Mouse (Mus musculus): ENCODE data around the gene Gatad2b. TPM values are rescaled to one million over a fixed set of nuclear protein-coding genes. Genes with fewer than 3 reads are reported as not detected.

Gatad2b gene
- polyA plus RNA-seq, 1 experiment from 2014 or later: 8.5 TPM

- peak overlapping the region; percentile 85 for H3K4me2 ChIP-seq
- peak overlapping the region; percentile 87 for H3K4me3 ChIP-seq
- H3K27me3 ChIP-seq (replicated peaks): no peaks in the 10 kb centered on the region
- peaks cover 48% of the 10 kb centered on the region for H3K36me3 ChIP-seq
- peak overlapping the region; percentile 91 for H3K27ac ChIP-seq (ENCODE audit: poor library complexity, severe bottlenecking)
- 1% methylated on average over 41 of the region's 41 CpGs for WGBS
- peak overlapping the region; percentile 86 for H3K9ac ChIP-seq
- ATAC-seq (ENCODE audit: insufficient number of reproducible peaks, low FRiP score): peak; percentile 82
- peaks cover 16% of the 10 kb centered on the region for H3K4me1 ChIP-seq (replicated peaks)
- H3K9me3 ChIP-seq (replicated peaks): no peaks in the 10 kb centered on the region
Measured at GRCm38 (mm10) chr3:90254419-90255193, 38.4 kb upstream of the Gatad2b start.

- peak overlapping the region; percentile 87 for H3K4me3 ChIP-seq
- no peaks in the 10 kb centered on the region for H3K27me3 ChIP-seq (replicated peaks)
- H3K36me3 ChIP-seq: peaks cover 51% of the 10 kb centered on the region
- H3K27ac ChIP-seq (ENCODE audit: poor library complexity, severe bottlenecking): no peak overlapping the region
- peak overlapping the region; percentile 86 for H3K9ac ChIP-seq
- peak overlapping the region; percentile 85 for H3K4me2 ChIP-seq
- 30% methylated on average over 2 of the region's 2 CpGs for WGBS
- H3K4me1 ChIP-seq (replicated peaks): peaks cover 15% of the 10 kb centered on the region
- no peak for ATAC-seq (ENCODE audit: insufficient number of reproducible peaks, low FRiP score)
- no peaks in the 10 kb centered on the region for H3K9me3 ChIP-seq (replicated peaks)
Measured at GRCm38 (mm10) chr3:90255194-90255565, 37.8 kb upstream of the Gatad2b start.

DNA sequence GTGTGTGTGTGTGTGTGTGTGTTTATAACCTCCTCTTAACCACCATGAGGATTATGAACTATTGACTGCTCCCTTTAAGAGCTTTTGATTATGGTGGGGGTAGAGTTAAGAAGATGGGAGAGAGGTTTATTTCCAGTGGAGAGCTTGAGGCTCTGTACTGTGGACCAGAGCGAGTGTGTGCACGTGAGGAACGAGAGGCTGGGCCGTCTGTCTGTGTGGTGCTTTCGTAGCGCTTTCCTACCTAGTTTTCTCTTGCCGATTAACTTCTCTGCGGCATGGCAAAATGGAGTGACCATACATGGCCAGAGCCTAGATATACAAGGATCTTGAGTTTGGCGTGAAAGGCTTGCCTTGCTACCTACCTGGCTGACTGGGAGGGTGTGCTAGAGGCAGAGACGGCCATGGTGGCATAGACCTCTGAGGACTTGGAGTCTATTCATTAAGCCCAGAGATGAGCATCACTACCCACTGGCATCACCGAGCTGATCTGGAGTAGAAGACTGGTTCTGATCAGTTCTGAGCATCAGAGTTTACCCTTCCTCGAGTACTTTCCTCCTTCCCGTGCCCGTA, 37.1 kb upstream of the Gatad2b start:
- H3K4me1 ChIP-seq (replicated peaks): peaks cover 10% of the 10 kb centered on the region
- 89% methylated on average over 14 of the region's 14 CpGs for WGBS
- H3K27me3 ChIP-seq (replicated peaks): no peaks in the 10 kb centered on the region
- H3K4me3 ChIP-seq: no peak overlapping the region
- no peak for ATAC-seq (ENCODE audit: insufficient number of reproducible peaks, low FRiP score)
- H3K36me3 ChIP-seq: peaks cover 52% of the 10 kb centered on the region
- no peak overlapping the region for H3K9ac ChIP-seq
- H3K9me3 ChIP-seq (replicated peaks): no peaks in the 10 kb centered on the region
- no peak overlapping the region for H3K4me2 ChIP-seq
- no peak overlapping the region for H3K27ac ChIP-seq (ENCODE audit: poor library complexity, severe bottlenecking)

- Histone ChIP-seq H3K4me2 (no peak overlapping the region), H3K27me3 (replicated peaks) (no peaks in the 10 kb centered on the region), H3K36me3 (peaks cover 53% of the 10 kb centered on the region), H3K9ac (no peak overlapping the region), H3K9me3 (replicated peaks) (no peaks in the 10 kb centered on the region), H3K27ac (ENCODE audit: poor library complexity, severe bottlenecking) (no peak overlapping the region), H3K4me3 (no peak overlapping the region), H3K4me1 (replicated peaks) (peaks cover 7% of the 10 kb centered on the region)
- WGBS: 87% methylated on average over 19 of the region's 19 CpGs
- no peak for ATAC-seq (ENCODE audit: insufficient number of reproducible peaks, low FRiP score)
Measured at GRCm38 (mm10) chr3:90256731-90257530, 36.0 kb upstream of the Gatad2b start.

GRCm38 (mm10) chr3:90258521-90258920, 34.5 kb upstream of the Gatad2b start:
- H3K36me3 ChIP-seq: peaks cover 69% of the 10 kb centered on the region
- WGBS: 86% methylated on average over 4 of the region's 4 CpGs
- no peaks in the 10 kb centered on the region for H3K9me3 ChIP-seq (replicated peaks)
- no peak overlapping the region for H3K4me3 ChIP-seq
- H3K9ac ChIP-seq: no peak overlapping the region
- no peak for ATAC-seq (ENCODE audit: insufficient number of reproducible peaks, low FRiP score)
- H3K27ac ChIP-seq (ENCODE audit: poor library complexity, severe bottlenecking): no peak overlapping the region
- no peak overlapping the region for H3K4me2 ChIP-seq
- H3K4me1 ChIP-seq (replicated peaks): peaks cover 7% of the 10 kb centered on the region
- no peaks in the 10 kb centered on the region for H3K27me3 ChIP-seq (replicated peaks)

DNA sequence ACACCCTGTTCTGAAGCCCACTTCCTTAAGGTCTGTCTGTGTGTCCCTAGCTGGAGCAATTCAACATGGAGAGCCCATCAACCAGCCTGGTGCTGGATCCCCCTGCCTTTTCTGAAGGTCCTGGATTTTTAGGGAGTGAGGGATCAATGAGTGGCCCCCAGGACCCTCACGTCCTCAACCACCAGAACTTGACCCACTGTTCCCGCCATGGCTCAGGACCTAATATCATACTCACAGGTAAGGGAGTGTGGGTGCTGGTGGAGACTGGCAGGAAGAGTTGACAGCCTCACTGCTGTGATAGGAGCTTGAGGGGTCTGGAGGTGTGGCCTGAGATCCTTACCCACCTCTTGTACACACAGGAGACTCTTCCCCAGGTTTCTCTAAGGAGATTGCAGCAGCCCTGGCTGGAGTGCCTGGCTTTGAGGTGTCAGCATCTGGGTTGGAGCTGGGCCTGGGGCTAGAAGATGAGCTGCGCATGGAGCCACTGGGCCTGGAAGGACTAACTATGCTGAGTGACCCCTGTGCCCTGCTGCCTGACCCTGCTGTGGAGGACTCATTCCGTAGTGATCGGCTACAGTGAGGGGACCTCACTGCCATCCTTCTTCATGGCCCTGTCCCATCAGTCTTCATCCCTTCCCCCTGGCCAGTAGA, 29.7 kb upstream of the Gatad2b start:
- Histone ChIP-seq H3K4me3 (no peak overlapping the region), H3K4me2 (no peak overlapping the region), H3K27me3 (replicated peaks) (no peaks in the 10 kb centered on the region), H3K9me3 (replicated peaks) (no peaks in the 10 kb centered on the region), H3K9ac (no peak overlapping the region), H3K4me1 (replicated peaks) (peaks cover 20% of the 10 kb centered on the region), H3K36me3 (peaks cover 56% of the 10 kb centered on the region), H3K27ac (ENCODE audit: poor library complexity, severe bottlenecking) (no peak overlapping the region)
- no peak for ATAC-seq (ENCODE audit: insufficient number of reproducible peaks, low FRiP score)
- WGBS: 88% methylated on average over 5 of the region's 5 CpGs

GRCm38 (mm10) chr3:90264687-90265033, 28.3 kb upstream of the Gatad2b start:
- H3K27me3 ChIP-seq (replicated peaks): no peaks in the 10 kb centered on the region
- no peaks in the 10 kb centered on the region for H3K9me3 ChIP-seq (replicated peaks)
- H3K27ac ChIP-seq (ENCODE audit: poor library complexity, severe bottlenecking): peak overlapping the region; percentile 98; the same call in 1 of the 2 replicates
- H3K36me3 ChIP-seq: peaks cover 50% of the 10 kb centered on the region
- peak overlapping the region; percentile 90 for H3K4me3 ChIP-seq
- ATAC-seq (ENCODE audit: insufficient number of reproducible peaks, low FRiP score): no peak
- WGBS: 32% methylated on average over 10 of the region's 10 CpGs
- H3K4me1 ChIP-seq (replicated peaks): peaks cover 20% of the 10 kb centered on the region
- H3K4me2 ChIP-seq: peak overlapping the region; percentile 78
- H3K9ac ChIP-seq: peak overlapping the region; percentile 95; the same call in 1 of the 2 replicates

GRCm38 (mm10) chr3:90265034-90265931, 27.7 kb upstream of the Gatad2b start, which contains the start of gene Dennd4b:
Dennd4b (plus strand) TSS chr3:90265185.
- ATAC-seq (ENCODE audit: insufficient number of reproducible peaks, low FRiP score): peak; percentile 89

GRCm38 (mm10) chr3:90265932-90266741, 26.8 kb upstream of the Gatad2b start:
- H3K27me3 ChIP-seq (replicated peaks): no peaks in the 10 kb centered on the region
- peak; percentile 19 for ATAC-seq (ENCODE audit: insufficient number of reproducible peaks, low FRiP score)
- H3K4me3 ChIP-seq: peak overlapping the region; percentile 90
- H3K9ac ChIP-seq: peak overlapping the region; percentile 95
- peaks cover 20% of the 10 kb centered on the region for H3K4me1 ChIP-seq (replicated peaks)
- H3K4me2 ChIP-seq: peak overlapping the region; percentile 78
- H3K36me3 ChIP-seq: peaks cover 49% of the 10 kb centered on the region
- peak overlapping the region; percentile 98 for H3K27ac ChIP-seq (ENCODE audit: poor library complexity, severe bottlenecking)
- whole genome bisulfite sequencing: 12% methylated on average over 16 of the region's 16 CpGs
- H3K9me3 ChIP-seq (replicated peaks): no peaks in the 10 kb centered on the region

More at GRCm38 (mm10) chr3:90265034-90265931, 27.7 kb upstream of the Gatad2b start, which contains the start of gene Dennd4b:
- Histone ChIP-seq H3K9ac (peak within 1 kb of the TSS; percentile 95), H3K4me2 (peak within 1 kb of the TSS; percentile 78), H3K9me3 (replicated peaks) (no peaks in the 10 kb centered on the region), H3K4me1 (replicated peaks) (peaks cover 20% of the 10 kb centered on the region), H3K27ac (ENCODE audit: poor library complexity, severe bottlenecking) (peak within 1 kb of the TSS; percentile 98), H3K36me3 (peaks cover 49% of the 10 kb centered on the region), H3K27me3 (replicated peaks) (no peaks in the 10 kb centered on the region), H3K4me3 (peak within 1 kb of the TSS; percentile 90)
- WGBS: under 1% methylated on average over 82 of the region's 87 CpGs
